Mouse (Mus musculus): ENCODE results near the gene Hat1. TPM values are rescaled to one million over a fixed set of nuclear protein-coding genes. Genes with fewer than 3 reads are reported as not detected.

Gene Hat1
- polyA plus RNA-seq, 1 experiment from 2014 or later = 56.1 TPM

DNA sequence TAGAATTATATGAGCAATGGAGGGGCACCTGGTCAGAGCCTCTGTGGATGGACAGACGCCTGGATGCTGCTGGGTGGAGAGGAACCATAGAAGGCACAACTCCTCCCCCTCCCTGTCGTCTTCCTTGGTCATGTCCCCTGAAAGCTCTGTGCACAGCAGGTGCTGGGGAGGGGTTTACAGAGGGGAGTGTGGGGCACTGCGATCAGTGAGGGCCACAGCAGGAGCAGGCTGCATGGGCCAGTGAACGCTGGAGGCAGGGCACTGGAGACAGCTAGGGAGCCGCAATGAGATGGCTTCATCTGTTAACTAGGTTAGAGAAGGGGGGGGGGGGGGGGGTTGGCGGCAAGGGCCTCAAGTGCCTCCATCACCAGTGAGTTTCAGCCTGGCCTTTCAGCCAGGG lies 77.3 kb downstream of the Hat1 start:
- H3K36me3 ChIP-seq (ENCODE audit: control insufficient read depth, insufficient read depth, low read length) = no peaks in the 10 kb centered on the region
- H3K27ac ChIP-seq (replicated peaks; ENCODE audit: low read depth, low read length) = no peak overlapping the region
- no peak overlapping the region for H3K4me2 ChIP-seq (ENCODE audit: low read length)
- 5% methylated on average over 6 of the region's 6 CpGs for WGBS
- H3K4me1 ChIP-seq (ENCODE audit: control insufficient read depth, insufficient read depth, low read length) = no peaks in the 10 kb centered on the region
- no peaks in the 10 kb centered on the region for H3K27me3 ChIP-seq (ENCODE audit: control insufficient read depth, insufficient read depth, low read length)
- ATAC-seq (ENCODE audit: low FRiP score, low TSS enrichment) = no peak
- no peak overlapping the region for H3K4me3 ChIP-seq (replicated peaks; ENCODE audit: low read depth, low read length)
- H3K9me3 ChIP-seq (ENCODE audit: control insufficient read depth, low read length) = no peaks in the 10 kb centered on the region
- DNase-seq = no peak
- H3K9ac ChIP-seq (replicated peaks; ENCODE audit: low read length) = no peak overlapping the region

DNA sequence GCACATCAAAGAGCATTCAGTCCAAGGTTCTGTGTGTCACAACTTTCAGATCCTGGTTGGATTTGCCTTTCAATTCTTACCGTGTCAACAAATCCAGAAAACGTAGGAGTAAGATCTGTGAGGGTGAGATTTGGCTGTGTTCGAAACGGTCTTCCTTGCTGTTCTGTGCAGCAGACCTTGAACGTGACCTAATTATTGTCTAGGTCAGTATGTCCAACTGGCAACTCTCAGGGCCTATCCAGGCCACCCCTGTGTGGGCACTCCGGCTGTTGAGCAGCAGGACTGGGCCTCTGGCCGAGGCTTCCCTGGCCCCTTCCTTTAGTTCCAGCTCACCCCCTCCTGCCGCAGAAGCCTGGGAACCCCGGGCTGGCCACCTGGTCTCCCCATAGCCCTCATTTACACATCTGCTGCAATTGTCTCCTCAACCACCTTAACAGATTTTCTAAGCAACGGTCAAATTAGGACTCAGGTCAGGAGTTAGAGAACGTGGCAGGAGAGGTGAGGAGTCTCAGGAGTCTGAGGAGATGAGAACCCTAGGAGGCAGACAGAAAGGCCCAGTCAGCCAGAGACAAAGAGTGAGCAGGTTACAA lies 78.2 kb downstream of the Hat1 start:
- 44% methylated on average over 11 of the region's 11 CpGs for WGBS
- no peaks in the 10 kb centered on the region for H3K4me1 ChIP-seq (ENCODE audit: control insufficient read depth, insufficient read depth, low read length)
- DNase-seq = no peak
- no peak for ATAC-seq (ENCODE audit: low FRiP score, low TSS enrichment)
- no peak overlapping the region for H3K4me2 ChIP-seq (ENCODE audit: low read length)
- H3K27me3 ChIP-seq (ENCODE audit: control insufficient read depth, insufficient read depth, low read length) = no peaks in the 10 kb centered on the region
- H3K4me3 ChIP-seq (replicated peaks; ENCODE audit: low read depth, low read length) = no peak overlapping the region
- H3K27ac ChIP-seq (replicated peaks; ENCODE audit: low read depth, low read length) = no peak overlapping the region
- H3K9me3 ChIP-seq (ENCODE audit: control insufficient read depth, low read length) = no peaks in the 10 kb centered on the region
- no peak overlapping the region for H3K9ac ChIP-seq (replicated peaks; ENCODE audit: low read length)
- no peaks in the 10 kb centered on the region for H3K36me3 ChIP-seq (ENCODE audit: control insufficient read depth, insufficient read depth, low read length)

GRCm38 (mm10) chr2:71471094-71471493 lies 82.3 kb downstream of the Hat1 start:
- no peak overlapping the region for H3K4me3 ChIP-seq (replicated peaks; ENCODE audit: low read depth, low read length)
- H3K4me2 ChIP-seq (ENCODE audit: low read length) = no peak overlapping the region
- H3K4me1 ChIP-seq (ENCODE audit: control insufficient read depth, insufficient read depth, low read length) = no peaks in the 10 kb centered on the region
- no peak for ATAC-seq (ENCODE audit: low FRiP score, low TSS enrichment)
- H3K9me3 ChIP-seq (ENCODE audit: control insufficient read depth, low read length) = no peaks in the 10 kb centered on the region
- H3K9ac ChIP-seq (replicated peaks; ENCODE audit: low read length) = no peak overlapping the region
- no peak overlapping the region for H3K27ac ChIP-seq (replicated peaks; ENCODE audit: low read depth, low read length)
- H3K27me3 ChIP-seq (ENCODE audit: control insufficient read depth, insufficient read depth, low read length) = no peaks in the 10 kb centered on the region
- no peak for DNase-seq
- no peaks in the 10 kb centered on the region for H3K36me3 ChIP-seq (ENCODE audit: control insufficient read depth, insufficient read depth, low read length)
- 91% methylated on average over 6 of the region's 6 CpGs for WGBS

DNA sequence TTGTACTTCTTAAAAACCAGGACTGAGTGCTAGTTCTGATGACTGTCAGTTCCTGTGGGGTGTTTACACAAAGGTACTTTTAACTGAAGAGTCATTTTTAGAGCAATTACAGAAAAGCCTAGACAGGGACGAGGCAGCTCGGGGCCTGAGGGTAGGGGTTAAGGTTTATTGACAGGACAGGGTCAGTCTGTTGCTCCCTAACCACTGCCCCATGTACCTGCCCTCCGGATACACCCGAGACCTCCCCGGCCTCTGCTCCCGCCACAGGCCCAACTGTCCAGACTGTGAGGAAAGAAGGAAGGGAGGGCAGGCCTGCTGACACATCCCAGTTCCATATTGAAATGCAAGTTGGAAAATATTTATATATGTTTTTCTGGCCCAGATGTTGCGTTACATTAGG lies 85.1 kb downstream of the Hat1 start:
- ATAC-seq (ENCODE audit: low FRiP score, low TSS enrichment) (no peak), DNase-seq (no peak)
- no peaks in the 10 kb centered on the region; the same call in 1 of the 2 replicates for H3K9me3 ChIP-seq (ENCODE audit: control insufficient read depth, low read length)
- H3K4me2 ChIP-seq (ENCODE audit: low read length) = no peak overlapping the region
- H3K4me1 ChIP-seq (ENCODE audit: control insufficient read depth, insufficient read depth, low read length) = no peaks in the 10 kb centered on the region
- WGBS = 75% methylated on average over 7 of the region's 7 CpGs
- no peaks in the 10 kb centered on the region for H3K36me3 ChIP-seq (ENCODE audit: control insufficient read depth, insufficient read depth, low read length)
- no peak overlapping the region for H3K4me3 ChIP-seq (replicated peaks; ENCODE audit: low read depth, low read length)
- no peaks in the 10 kb centered on the region for H3K27me3 ChIP-seq (ENCODE audit: control insufficient read depth, insufficient read depth, low read length)
- no peak overlapping the region for H3K27ac ChIP-seq (replicated peaks; ENCODE audit: low read depth, low read length)
- no peak overlapping the region for H3K9ac ChIP-seq (replicated peaks; ENCODE audit: low read length)

DNA sequence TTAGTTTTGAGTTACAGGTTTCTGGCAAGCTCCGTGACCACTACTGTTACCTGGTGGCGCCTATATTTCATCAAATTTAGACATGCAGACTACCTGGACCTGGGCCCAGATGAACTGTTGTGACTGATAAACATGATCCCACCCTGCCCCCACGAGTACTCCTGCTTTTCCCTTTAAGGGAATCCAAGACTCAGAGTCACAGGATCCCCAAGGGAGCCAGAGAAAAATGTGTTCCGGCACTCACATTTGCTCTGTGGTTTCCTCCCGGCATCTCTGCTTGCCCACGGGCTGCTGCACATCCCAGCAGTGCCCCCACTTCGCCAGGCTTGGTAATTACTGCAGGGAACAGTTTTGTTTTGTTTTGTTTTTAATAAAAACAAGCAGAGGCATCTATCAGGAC lies 85.6 kb downstream of the Hat1 start:
- no peaks in the 10 kb centered on the region for H3K4me1 ChIP-seq (ENCODE audit: control insufficient read depth, insufficient read depth, low read length)
- 55% methylated on average over 7 of the region's 7 CpGs for WGBS
- no peak overlapping the region for H3K4me2 ChIP-seq (ENCODE audit: low read length)
- H3K27ac ChIP-seq (replicated peaks; ENCODE audit: low read depth, low read length) = no peak overlapping the region
- no peak for ATAC-seq (ENCODE audit: low FRiP score, low TSS enrichment)
- no peaks in the 10 kb centered on the region for H3K36me3 ChIP-seq (ENCODE audit: control insufficient read depth, insufficient read depth, low read length)
- H3K4me3 ChIP-seq (replicated peaks; ENCODE audit: low read depth, low read length) = no peak overlapping the region
- no peaks in the 10 kb centered on the region; the same call in 1 of the 2 replicates for H3K9me3 ChIP-seq (ENCODE audit: control insufficient read depth, low read length)
- no peak overlapping the region for H3K9ac ChIP-seq (replicated peaks; ENCODE audit: low read length)
- DNase-seq = no peak
- no peaks in the 10 kb centered on the region for H3K27me3 ChIP-seq (ENCODE audit: control insufficient read depth, insufficient read depth, low read length)

GRCm38 (mm10) chr2:71475311-71475710 lies 86.6 kb downstream of the Hat1 start:
- 85% methylated on average over 10 of the region's 10 CpGs for WGBS
- H3K36me3 ChIP-seq (ENCODE audit: control insufficient read depth, insufficient read depth, low read length) = no peaks in the 10 kb centered on the region
- ATAC-seq (ENCODE audit: low FRiP score, low TSS enrichment) = no peak
- H3K9me3 ChIP-seq (ENCODE audit: control insufficient read depth, low read length) = no peaks in the 10 kb centered on the region; the same call in 1 of the 2 replicates
- no peak overlapping the region for H3K27ac ChIP-seq (replicated peaks; ENCODE audit: low read depth, low read length)
- H3K4me1 ChIP-seq (ENCODE audit: control insufficient read depth, insufficient read depth, low read length) = peaks cover 4% of the 10 kb centered on the region; the same call in 1 of the 2 replicates
- H3K27me3 ChIP-seq (ENCODE audit: control insufficient read depth, insufficient read depth, low read length) = no peaks in the 10 kb centered on the region
- H3K4me2 ChIP-seq (ENCODE audit: low read length) = no peak overlapping the region
- no peak overlapping the region for H3K4me3 ChIP-seq (replicated peaks; ENCODE audit: low read depth, low read length)
- DNase-seq = no peak
- no peak overlapping the region for H3K9ac ChIP-seq (replicated peaks; ENCODE audit: low read length)

- no peaks in the 10 kb centered on the region for H3K36me3 ChIP-seq (ENCODE audit: control insufficient read depth, insufficient read depth, low read length)
- DNase-seq (no peak), ATAC-seq (ENCODE audit: low FRiP score, low TSS enrichment) (no peak)
- H3K4me2 ChIP-seq (ENCODE audit: low read length) = no peak overlapping the region
- no peak overlapping the region for H3K9ac ChIP-seq (replicated peaks; ENCODE audit: low read length)
- no peaks in the 10 kb centered on the region; the same call in 1 of the 2 replicates for H3K9me3 ChIP-seq (ENCODE audit: control insufficient read depth, low read length)
- H3K4me1 ChIP-seq (ENCODE audit: control insufficient read depth, insufficient read depth, low read length) = peaks cover 4% of the 10 kb centered on the region; the same call in 1 of the 2 replicates
- no peaks in the 10 kb centered on the region for H3K27me3 ChIP-seq (ENCODE audit: control insufficient read depth, insufficient read depth, low read length)
- H3K27ac ChIP-seq (replicated peaks; ENCODE audit: low read depth, low read length) = no peak overlapping the region
- 89% methylated on average over 4 of the region's 4 CpGs for WGBS
- no peak overlapping the region for H3K4me3 ChIP-seq (replicated peaks; ENCODE audit: low read depth, low read length)
Measured at GRCm38 (mm10) chr2:71475760-71476159, 87.0 kb downstream of the Hat1 start.

- H3K36me3 ChIP-seq (ENCODE audit: control insufficient read depth, insufficient read depth, low read length) = no peaks in the 10 kb centered on the region
- H3K4me2 ChIP-seq (ENCODE audit: low read length) = no peak overlapping the region
- no peak overlapping the region for H3K4me3 ChIP-seq (replicated peaks; ENCODE audit: low read depth, low read length)
- no peak overlapping the region for H3K9ac ChIP-seq (replicated peaks; ENCODE audit: low read length)
- no peaks in the 10 kb centered on the region; the same call in 1 of the 2 replicates for H3K9me3 ChIP-seq (ENCODE audit: control insufficient read depth, low read length)
- H3K27me3 ChIP-seq (ENCODE audit: control insufficient read depth, insufficient read depth, low read length) = no peaks in the 10 kb centered on the region
- ATAC-seq (ENCODE audit: low FRiP score, low TSS enrichment) (no peak), DNase-seq (no peak)
- no peak overlapping the region for H3K27ac ChIP-seq (replicated peaks; ENCODE audit: low read depth, low read length)
- H3K4me1 ChIP-seq (ENCODE audit: control insufficient read depth, insufficient read depth, low read length) = peaks cover 4% of the 10 kb centered on the region; the same call in 1 of the 2 replicates
Measured at GRCm38 (mm10) chr2:71477787-71478186, 89.0 kb downstream of the Hat1 start.

- no peaks in the 10 kb centered on the region for H3K36me3 ChIP-seq (ENCODE audit: control insufficient read depth, insufficient read depth, low read length)
- H3K4me2 ChIP-seq (ENCODE audit: low read length) = no peak overlapping the region
- H3K27ac ChIP-seq (replicated peaks; ENCODE audit: low read depth, low read length) = no peak overlapping the region
- 4% methylated on average over 7 of the region's 7 CpGs for WGBS
- H3K4me3 ChIP-seq (replicated peaks; ENCODE audit: low read depth, low read length) = no peak overlapping the region
- ATAC-seq (ENCODE audit: low FRiP score, low TSS enrichment) (no peak), DNase-seq (no peak)
- no peaks in the 10 kb centered on the region for H3K27me3 ChIP-seq (ENCODE audit: control insufficient read depth, insufficient read depth, low read length)
- peaks cover 4% of the 10 kb centered on the region; the same call in 1 of the 2 replicates for H3K4me1 ChIP-seq (ENCODE audit: control insufficient read depth, insufficient read depth, low read length)
- H3K9me3 ChIP-seq (ENCODE audit: control insufficient read depth, low read length) = no peaks in the 10 kb centered on the region; the same call in 1 of the 2 replicates
- H3K9ac ChIP-seq (replicated peaks; ENCODE audit: low read length) = no peak overlapping the region
Measured at GRCm38 (mm10) chr2:71479917-71480316, 91.2 kb downstream of the Hat1 start.
